Mouse (Mus musculus): ENCODE measurements at regions not wholly inside any gene's neighbourhood (a gene's known extent, or its start where the extent isn't known, plus 50 kb on each side); places are given as distances from the start of the nearest gene placed in this dataset.
A peak's percentile ranks its signal among the peaks of the same experiment; 100 is the strongest.

DNA sequence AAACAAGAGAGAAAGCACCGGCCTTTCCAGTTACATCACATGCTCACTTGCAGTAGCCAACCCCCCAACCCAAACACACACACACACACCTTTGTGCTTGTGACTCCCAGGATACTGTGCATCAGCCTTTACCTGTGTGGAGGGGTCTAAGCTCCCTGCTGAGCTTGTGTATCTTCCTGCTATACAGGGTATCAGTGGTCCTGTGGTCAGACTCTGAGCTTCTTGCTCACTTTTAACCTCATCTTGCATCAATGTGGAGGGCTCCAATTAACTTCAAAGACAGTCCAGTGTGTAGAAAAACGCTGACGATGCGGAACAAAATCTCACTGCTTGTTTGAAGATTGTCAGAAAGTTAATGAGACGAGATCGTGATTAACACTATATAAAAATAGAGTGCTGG lies 71.4 kb upstream of the Gypa start:
- no peak for DNase-seq (ENCODE audit: low spot score in 2 of 2)

- no peak for DNase-seq (ENCODE audit: low spot score in 2 of 2)
Observed at GRCm38 (mm10) chr8:80416121-80416520, 77.5 kb upstream of the Gypa start.

DNA sequence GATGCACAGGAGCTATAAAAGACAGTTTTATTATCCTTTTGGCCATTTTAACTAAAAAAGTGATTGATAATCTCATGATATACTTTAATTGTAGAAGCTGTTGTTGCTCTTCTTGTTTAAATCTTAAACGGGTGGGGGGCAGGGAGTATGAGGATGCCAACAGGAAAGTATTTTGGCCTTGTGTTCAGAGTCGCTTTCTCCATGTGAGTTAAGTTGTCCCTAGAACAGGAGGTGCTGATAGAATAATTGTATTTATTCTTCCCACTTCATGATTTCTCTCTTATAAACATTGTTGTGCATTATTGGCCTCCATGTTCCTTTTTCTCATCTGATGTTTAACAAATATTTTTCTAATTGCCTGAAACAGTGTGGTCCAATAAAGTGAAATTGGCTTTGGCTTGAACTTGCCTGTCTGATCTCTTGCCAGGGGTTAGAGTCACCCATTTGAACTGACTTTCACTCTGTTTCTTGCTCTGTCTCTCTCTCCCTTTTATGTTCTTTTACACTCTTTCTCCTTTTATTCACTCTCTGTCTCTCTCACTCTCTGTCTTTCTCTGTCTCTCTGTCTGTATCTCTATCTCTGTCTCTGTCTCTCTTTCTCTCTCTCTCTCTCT lies 93.9 kb upstream of the Gypa start:
- no peak for DNase-seq (ENCODE audit: low spot score in 2 of 2)

DNA sequence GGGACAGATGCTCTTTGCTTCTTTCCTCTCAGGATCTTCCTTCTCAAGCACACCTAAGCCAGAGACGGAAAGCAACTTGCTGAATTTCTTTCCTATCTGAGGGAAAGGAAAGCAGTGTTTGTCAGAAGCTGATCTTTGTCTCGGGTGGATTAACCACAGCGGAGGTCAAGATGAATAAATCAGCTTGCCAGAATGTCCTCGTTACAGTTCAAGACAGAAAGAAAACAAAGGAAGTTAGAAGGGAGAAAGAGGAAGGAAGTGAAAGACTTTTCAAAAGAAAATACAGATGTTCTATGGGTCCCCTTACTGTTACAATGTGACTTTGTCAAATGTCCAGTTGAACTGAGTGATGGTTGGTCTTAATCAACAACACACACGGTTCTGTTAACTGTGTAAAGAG lies 98.6 kb upstream of the Gypa start:
- DNase-seq (ENCODE audit: low spot score in 2 of 2): no peak

DNA sequence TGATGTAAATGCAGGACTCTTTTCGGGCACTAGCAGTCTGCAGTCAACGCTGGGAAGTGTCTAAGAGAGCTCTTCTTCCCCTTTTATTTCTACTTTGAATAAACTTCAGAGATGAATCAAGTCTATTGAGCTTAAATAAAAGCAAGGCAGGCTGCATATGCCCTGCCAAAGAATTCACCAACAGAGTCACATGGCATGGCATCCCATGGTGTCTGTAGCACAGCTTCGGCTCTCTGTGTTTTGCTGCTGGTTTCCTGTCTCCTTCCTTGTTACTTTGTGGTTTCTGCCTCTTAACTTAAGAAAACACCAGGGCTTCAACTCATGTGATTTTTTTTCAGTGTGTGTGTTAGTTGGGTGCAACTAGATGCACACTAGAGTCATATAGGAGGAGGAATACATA lies 100.5 kb upstream of the Gypa start:
- DNase-seq (ENCODE audit: low spot score in 2 of 2): no peak

- DNase-seq (ENCODE audit: low spot score in 2 of 2): no peak
Observed at GRCm38 (mm10) chr8:80369221-80369620, 124.4 kb upstream of the Gypa start.

DNA sequence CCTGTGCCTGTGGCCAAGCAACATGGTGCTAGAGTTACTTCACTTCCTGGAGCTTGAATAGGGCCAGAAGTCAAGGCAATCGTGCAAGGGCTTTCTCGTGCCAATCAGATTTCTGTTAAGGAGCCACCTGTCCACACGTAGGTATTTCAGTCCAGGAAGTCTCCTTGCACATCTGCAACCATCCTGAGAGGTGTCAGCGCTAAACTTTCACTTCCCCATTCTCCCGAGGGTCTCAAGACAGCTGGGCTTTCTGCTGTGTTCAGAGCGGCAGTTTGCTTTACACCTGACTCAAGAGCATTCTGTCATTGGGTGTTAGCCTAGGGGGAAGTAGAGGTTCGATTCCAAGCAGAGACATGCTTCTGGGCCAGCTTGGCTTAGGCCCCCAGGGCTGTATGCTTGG lies 129.5 kb upstream of the Gypa start:
- no peak for DNase-seq (ENCODE audit: low spot score in 2 of 2)

GRCm38 (mm10) chr8:80343299-80343698 lies 150.3 kb upstream of the Gypa start:
- no peak for DNase-seq (ENCODE audit: low spot score in 2 of 2)

DNA sequence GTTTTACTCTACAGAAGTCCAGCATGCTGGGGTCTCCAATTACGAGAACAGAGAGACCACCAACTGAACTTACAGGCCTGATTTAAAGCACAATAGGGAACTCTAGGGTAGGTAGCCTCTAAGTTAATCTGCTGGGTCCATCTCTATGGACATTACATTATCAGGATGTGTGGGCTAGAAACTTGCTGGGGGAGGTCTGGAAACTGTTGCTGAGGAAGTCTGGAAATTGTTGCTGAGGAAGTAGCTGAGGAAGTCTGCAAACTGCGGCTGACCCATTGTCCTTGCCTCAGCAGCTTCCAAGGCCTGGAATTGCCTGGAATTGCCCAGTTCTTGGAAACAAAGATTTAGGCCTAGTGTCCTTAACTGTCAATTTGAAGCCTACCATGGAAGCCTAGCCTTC lies 155.7 kb upstream of the Gypa start:
- no peak for DNase-seq (ENCODE audit: low spot score in 2 of 2)

DNA sequence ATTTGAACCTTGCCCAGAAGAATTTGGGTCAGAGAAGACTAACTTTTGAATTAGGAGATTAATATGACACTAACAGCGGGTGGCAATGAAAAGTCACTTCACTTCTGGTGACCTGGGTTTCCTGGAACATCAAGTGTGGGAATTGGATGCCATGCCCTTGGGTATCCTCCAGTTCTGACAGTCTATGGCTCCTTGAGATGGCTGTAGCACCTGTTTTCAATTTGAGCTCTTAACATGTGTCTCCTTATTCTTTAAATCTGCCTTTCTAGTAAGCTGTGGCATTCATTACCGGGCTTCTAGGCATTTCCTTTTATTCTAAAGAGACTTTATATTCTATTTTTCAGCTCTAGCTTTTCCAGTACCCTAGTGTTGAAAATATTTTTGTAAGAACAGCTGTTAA lies 164.9 kb upstream of the Gypa start:
- DNase-seq (ENCODE audit: low spot score in 2 of 2): no peak

GRCm38 (mm10) chr8:80325859-80326258 lies 167.7 kb upstream of the Gypa start:
- DNase-seq (ENCODE audit: low spot score in 2 of 2): no peak

- DNase-seq (ENCODE audit: low spot score in 2 of 2): no peak
Observed at GRCm38 (mm10) chr8:80325132-80325531, 168.4 kb upstream of the Gypa start.

GRCm38 (mm10) chr8:80318231-80318870 lies 175.2 kb upstream of the Gypa start:
- DNase-seq (ENCODE audit: low spot score in 2 of 2): no peak

- peak; percentile 42 to 67 for DNase-seq (ENCODE audit: low spot score in 2 of 2)
Observed at GRCm38 (mm10) chr8:80315371-80315770, 178.2 kb upstream of the Gypa start.

DNA sequence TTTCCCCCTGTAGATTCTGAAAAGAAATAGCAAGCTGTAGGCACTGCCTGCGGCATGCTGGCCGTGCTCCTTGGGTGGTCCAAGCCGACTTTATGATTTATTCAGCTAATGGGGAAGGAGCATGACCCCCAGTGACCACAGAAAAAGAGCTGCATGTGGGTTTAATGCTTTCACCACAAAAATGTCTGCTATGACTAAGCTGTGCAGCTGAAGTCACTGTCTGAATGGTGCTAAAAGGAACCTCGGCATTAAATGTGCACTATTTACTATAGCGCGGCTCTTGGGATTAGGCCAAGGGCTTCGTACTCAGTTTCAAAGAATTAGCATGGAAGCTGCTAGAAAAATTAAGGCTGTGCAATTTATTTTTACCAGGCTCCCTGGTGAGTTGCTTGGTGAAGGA lies 178.8 kb upstream of the Gypa start:
- peak in 1 of 2 experiments; percentile 28 for DNase-seq (ENCODE audit: low spot score in 2 of 2)

GRCm38 (mm10) chr8:80313883-80314635 lies 179.5 kb upstream of the Gypa start:
- no peak for DNase-seq (ENCODE audit: low spot score in 2 of 2)

DNA sequence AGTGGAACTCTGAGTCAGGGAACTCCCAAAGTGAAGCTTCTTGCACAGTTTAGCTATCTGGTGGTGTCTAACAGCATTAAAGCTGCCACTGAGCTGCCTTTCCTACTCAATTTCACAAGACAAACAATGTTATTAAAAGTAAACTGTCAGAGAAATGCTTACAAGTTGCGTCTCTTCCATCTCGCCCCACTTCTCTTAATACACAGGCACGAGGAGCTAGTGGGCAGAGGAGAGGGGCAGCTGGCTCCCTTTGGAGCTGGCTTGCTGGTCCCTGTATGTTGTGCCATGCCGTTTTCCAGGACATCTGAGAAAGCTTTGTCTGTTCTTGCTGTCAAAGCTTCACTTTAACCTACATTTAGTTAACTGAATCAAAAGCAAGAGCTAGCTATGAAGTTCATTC lies 185.8 kb upstream of the Gypa start:
- DNase-seq (ENCODE audit: low spot score in 2 of 2): no peak

GRCm38 (mm10) chr8:80298596-80298995 lies 195.0 kb upstream of the Gypa start:
- DNase-seq (ENCODE audit: low spot score in 2 of 2): no peak

DNA sequence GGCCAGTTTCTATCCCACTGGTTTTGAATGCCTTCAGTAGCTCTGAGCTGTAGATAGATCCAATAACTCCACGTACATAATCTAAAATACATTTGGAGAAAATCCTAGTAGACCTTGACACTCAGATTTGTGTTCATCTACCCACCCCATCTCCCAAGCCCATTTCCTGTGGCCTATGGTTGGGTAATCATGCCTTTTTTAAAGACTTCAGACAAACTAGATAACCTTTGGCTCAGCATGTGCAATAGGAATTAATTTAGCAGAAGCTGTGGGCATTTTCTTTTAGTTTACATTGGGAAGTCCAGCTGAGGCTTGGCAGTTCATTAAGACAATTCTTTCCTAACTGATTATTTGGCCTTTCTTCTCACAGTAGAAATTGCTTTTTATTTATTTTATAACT lies 203.3 kb upstream of the Gypa start:
- DNase-seq (ENCODE audit: low spot score in 2 of 2): no peak

- DNase-seq (ENCODE audit: low spot score in 2 of 2): no peak
Observed at GRCm38 (mm10) chr8:80289282-80289681, 204.3 kb upstream of the Gypa start.

- no peak for DNase-seq (ENCODE audit: low spot score in 2 of 2)
Observed at GRCm38 (mm10) chr8:80268910-80269460, 211.2 kb upstream of the Hhip start.

DNA sequence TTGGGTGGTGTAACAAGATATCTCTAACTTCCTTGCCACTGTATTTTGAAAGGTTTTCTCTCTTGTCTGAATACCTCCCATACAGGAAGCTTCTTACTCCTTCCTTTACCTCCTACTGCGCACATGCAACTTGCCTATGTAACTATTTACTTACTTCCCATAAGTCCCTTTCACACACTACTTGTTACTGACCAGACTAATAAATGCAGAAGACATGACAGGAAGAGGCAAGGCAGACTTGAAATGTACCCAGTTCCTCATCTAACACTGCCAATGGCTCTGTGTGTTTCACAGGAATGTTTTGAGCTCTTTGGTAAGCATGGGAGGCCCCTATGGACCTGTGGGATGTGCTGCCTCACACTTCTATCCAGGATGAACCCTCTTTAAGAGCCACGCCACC lies 207.1 kb upstream of the Hhip start:
- no peak for DNase-seq (ENCODE audit: low spot score in 2 of 2)

DNA sequence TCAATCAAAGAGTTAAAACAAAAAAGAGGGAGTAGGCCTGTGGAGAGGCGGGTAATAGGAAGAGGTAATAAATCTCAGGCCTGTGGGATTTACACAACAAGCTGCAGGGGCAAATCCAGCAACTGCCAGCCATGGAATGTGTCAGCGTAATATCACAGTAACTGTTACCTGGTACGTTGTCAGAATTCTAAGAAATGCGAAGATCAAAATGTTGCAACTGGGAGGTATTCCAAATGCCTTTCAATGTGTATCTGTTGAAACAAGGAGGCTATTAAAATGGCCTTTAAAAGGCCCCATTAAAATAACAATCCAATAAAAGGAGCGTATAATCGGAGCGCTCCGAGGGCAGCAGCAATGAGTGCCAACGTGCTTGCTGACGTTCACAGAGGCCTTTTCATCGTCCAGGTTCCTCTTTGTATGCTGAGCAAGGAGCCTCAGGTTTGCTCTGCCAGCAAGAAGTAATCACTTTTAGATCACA lies 205.7 kb upstream of the Hhip start:
- DNase-seq (ENCODE audit: low spot score in 2 of 2): no peak
